Mouse (Mus musculus) megakaryocyte-erythroid progenitor cell, adult 5-6 weeks (primary cell): ENCODE data around the gene Trappc1. TPM values are rescaled to one million over a fixed set of nuclear protein-coding genes. Genes with fewer than 3 reads are reported as not detected.

Experiments
- ATAC-seq: replicated peaks from 2 replicates; pipeline ENCODE4 v1.8.0; 2016; ENCODE audit warnings: mild to moderate bottlenecking, inconsistent platforms; ENCODE audit not compliant: severe bottlenecking, poor library complexity, low FRiP score, low TSS enrichment
- total RNA-seq, 2 experiments: library from RNA; stranded (forward) in 1 of 2; stranded (reverse) in 1 of 2; fragments of 200-1000, 215-1000 nt in 1 of 2; fragments of >200 nt in 1 of 2; fragmentation: Nextera tagmentation in 1 of 2; gene quantifications; 2 replicates each; pipeline ENCODE4 v1.2.3; 2014 to 2017

Gene Trappc1
- total RNA-seq, 2 experiments from 2014 or later: 77.9 to 82.4 TPM

- ATAC-seq: no peak
Measured at GRCm38 (mm10) chr11:69367616-69368355, 44.0 kb downstream of the Trappc1 start.

GRCm38 (mm10) chr11:69368356-69369214, 44.8 kb downstream of the Trappc1 start:
- no peak for ATAC-seq

GRCm38 (mm10) chr11:69369215-69369989, 45.6 kb downstream of the Trappc1 start, which contains the start of gene Chd3:
TSS of gene Chd3 (minus strand) at chr11:69369406.
- ATAC-seq: no peak

DNA sequence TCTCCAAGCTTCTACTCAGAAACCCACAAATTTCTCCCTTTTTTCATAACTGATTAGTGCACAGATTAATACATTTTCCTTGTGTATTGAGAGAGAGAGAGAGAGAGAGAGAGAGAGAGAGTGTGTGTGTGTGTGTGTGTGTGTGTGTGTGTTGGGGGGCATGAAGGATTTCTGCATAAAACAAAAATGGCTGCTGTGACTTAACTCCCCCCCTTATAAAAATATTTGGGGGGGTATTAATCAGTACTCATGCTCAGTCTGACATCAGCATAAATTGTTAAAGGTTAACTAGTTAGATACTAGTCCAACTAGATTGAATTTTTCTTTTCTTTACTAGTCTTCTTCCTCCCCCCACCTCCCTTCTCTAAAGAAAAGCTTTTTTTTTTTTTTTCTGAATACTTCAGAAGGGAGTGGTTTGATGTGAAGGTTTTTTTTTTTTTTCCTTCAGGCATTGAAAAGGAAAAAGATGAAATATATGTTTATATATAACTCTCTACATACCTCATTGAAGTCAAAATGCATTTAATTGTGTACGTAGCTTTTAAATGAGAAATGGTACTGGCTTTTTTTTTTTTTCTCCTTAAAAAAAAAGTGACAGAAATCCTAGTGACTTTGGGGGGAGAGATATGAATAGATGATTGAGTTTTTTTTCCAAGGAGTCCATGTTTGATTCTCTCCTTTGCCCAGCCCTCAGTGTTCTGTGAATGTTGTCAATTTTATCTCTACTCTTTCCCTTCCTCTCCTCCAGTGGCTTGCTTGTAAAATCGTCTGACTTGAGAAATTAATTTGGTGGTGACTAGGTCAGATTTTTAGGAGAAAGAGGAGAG, 46.4 kb downstream of the Trappc1 start:
- no peak for ATAC-seq

- no peak for ATAC-seq
Measured at GRCm38 (mm10) chr11:69370817-69371215, 47.0 kb downstream of the Trappc1 start.

DNA sequence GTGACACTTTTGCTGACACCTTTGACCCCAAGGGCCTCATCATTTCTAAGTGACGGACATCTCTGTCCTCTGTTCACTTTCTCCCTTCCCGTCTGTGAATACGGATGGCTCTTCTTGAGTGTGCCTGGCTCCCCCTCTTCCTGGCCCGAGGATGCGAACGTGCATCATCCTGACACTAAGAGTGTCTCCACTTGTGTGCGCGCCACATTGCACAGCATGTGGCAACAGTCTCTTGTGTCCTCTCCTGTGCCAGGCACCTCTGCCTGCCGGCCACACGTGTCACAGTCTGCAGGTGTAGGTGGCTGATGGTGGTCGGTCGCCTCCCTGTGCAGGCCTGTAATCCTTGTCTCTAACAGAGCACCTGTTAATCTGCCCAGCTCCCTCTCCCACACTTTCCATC, 47.8 kb downstream of the Trappc1 start:
- peak; percentile 16; the same call in 1 of the 2 replicates for ATAC-seq

DNA sequence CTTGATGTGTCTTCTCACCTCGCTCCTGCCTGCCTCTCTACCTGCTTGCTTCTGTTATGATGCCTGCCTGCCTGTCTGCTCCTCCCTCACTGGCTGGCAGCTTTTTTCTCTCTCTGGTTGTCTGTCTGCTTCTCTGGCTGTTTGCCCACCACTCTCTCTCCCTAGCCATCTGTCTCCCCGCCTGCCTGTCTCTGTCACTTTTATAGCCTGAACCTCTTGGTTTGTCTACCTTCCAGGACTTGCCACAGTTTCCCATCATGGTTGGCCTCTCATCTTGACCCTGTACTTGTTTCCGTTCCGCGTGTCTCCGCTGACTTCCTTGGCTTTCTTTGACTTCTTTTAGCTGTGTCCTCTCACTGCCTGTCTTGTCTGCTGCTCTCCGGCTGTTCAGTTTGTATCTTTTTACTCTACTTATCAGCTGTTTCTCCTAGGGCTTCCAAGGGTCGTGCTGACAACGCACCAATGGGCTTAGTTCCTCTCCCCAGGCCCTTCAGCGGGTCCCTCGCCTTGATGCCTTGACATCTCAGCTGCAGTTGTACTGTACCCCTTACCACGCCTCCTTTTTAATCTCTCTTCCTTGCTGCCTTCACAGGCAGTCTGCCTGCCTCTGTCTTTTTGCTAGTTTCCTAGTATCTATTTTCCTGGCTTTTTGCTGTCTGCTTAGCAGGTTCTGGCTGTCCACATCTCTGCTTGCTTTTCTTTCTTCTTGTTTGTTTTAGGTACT, 48.4 kb downstream of the Trappc1 start:
- ATAC-seq: peak; percentile 59

- no peak for ATAC-seq
Measured at GRCm38 (mm10) chr11:69372780-69373170, 49.0 kb downstream of the Trappc1 start.

DNA sequence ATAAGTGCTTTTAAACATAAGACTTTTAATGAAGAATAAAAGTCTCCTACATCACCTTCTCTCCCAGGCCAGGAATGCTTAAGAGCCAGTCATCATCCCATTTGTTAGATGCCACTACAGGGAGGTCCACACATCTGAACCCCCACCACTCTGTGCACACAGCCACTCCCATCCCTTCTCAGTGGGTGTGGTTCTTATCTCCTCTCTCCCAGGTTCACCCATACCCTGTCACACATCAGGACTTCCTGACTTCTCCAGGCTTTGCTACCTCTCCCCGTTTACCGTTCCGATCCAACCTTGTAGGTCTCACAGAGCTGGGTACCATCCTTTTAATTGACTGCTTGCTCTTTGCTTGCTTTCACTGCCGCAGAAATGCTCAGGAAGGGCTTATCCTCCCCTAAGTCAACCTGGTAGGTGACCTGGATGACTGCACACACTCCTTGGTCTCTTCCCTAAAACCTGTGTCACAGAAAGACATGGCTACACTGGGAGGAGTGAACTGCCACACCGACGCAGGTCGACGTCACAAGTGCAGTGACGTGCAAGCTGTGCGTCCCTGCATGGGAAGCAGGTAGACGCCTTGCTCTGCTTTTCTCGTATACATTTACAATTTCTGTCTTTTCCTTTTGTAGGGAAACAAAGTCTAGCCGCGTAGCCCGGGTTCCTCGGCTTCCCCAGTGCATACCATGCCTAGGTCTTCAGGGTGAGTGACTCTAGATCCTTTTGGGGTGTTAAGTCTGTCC, 49.6 kb downstream of the Trappc1 start:
- peak; percentile 76 for ATAC-seq

Other genes with a start within 250 kb of the Trappc1 start
- 46.7 and 60.3 TPM in 2 replicates for gene Vamp2, start 235.5 kb upstream of the Trappc1 start, total RNA-seq (2014; fragmentation: Nextera tagmentation)
- 7.5 and 15.7 TPM in 2 replicates for gene Vamp2, start 235.5 kb upstream of the Trappc1 start, total RNA-seq (2017)
- 11.3 and 17.6 TPM in 2 replicates for gene Per1, start 228.8 kb upstream of the Trappc1 start, total RNA-seq (2014; fragmentation: Nextera tagmentation)
- gene Per1, start 228.8 kb upstream of the Trappc1 start, total RNA-seq (2017): 4.7 and 12.5 TPM in 2 replicates
- not detected in 2 replicates for gene Hes7, start 203.6 kb upstream of the Trappc1 start, total RNA-seq (2014; fragmentation: Nextera tagmentation)
- not detected in 2 replicates for gene Hes7, start 203.6 kb upstream of the Trappc1 start, total RNA-seq (2017)
- not detected in 2 replicates for gene 9130213A22Rik, start 201.4 kb upstream of the Trappc1 start, total RNA-seq (2014; fragmentation: Nextera tagmentation)
- gene 9130213A22Rik, start 201.4 kb upstream of the Trappc1 start, total RNA-seq (2017): not detected in 2 replicates
- gene Aloxe3, start 198.1 kb upstream of the Trappc1 start, total RNA-seq (2014; fragmentation: Nextera tagmentation): not detected in 2 replicates
- not detected in 2 replicates for gene Aloxe3, start 198.1 kb upstream of the Trappc1 start, total RNA-seq (2017)
- not detected in 2 replicates for gene Alox12b, start 167.0 kb upstream of the Trappc1 start, total RNA-seq (2014; fragmentation: Nextera tagmentation)
- not detected in 2 replicates for gene Alox12b, start 167.0 kb upstream of the Trappc1 start, total RNA-seq (2017)
- gene Alox8, start 126.1 kb upstream of the Trappc1 start, total RNA-seq (2014; fragmentation: Nextera tagmentation): not detected in 2 replicates
- gene Alox8, start 126.1 kb upstream of the Trappc1 start, total RNA-seq (2017): not detected in 2 replicates
- gene Gucy2e, start 86.9 kb upstream of the Trappc1 start, total RNA-seq (2014; fragmentation: Nextera tagmentation): not detected in 2 replicates
- gene Gucy2e, start 86.9 kb upstream of the Trappc1 start, total RNA-seq (2017): not detected in 2 replicates
- gene Cntrob, start 205 bp upstream of the Trappc1 start, total RNA-seq (2014; fragmentation: Nextera tagmentation): 40.0 and 56.6 TPM in 2 replicates
- 19.7 and 31.6 TPM in 2 replicates for gene Cntrob, start 205 bp upstream of the Trappc1 start, total RNA-seq (2017)
- not detected in 2 replicates for gene Kcnab3, start 2.3 kb downstream of the Trappc1 start, total RNA-seq (2014; fragmentation: Nextera tagmentation)
- gene Kcnab3, start 2.3 kb downstream of the Trappc1 start, total RNA-seq (2017): 0.38 TPM in 1 of 2 replicates, not detected in the other
- 1.9 and 2.8 TPM in 2 replicates for gene Rnf227, start 16.5 kb downstream of the Trappc1 start, total RNA-seq (2014; fragmentation: Nextera tagmentation)
- gene Rnf227, start 16.5 kb downstream of the Trappc1 start, total RNA-seq (2017): 3.3 and 5.6 TPM in 2 replicates
- gene Chd3, start 45.4 kb downstream of the Trappc1 start, total RNA-seq (2014; fragmentation: Nextera tagmentation): 45.7 and 57.3 TPM in 2 replicates
- gene Chd3, start 45.4 kb downstream of the Trappc1 start, total RNA-seq (2017): 21.0 and 49.2 TPM in 2 replicates
- gene Naa38, start 71.5 kb downstream of the Trappc1 start, total RNA-seq (2014; fragmentation: Nextera tagmentation): 161 and 169 TPM in 2 replicates
- gene Naa38, start 71.5 kb downstream of the Trappc1 start, total RNA-seq (2017): 156 and 170 TPM in 2 replicates
- 16.2 and 20.9 TPM in 2 replicates for gene Cyb5d1, start 71.7 kb downstream of the Trappc1 start, total RNA-seq (2014; fragmentation: Nextera tagmentation)
- gene Cyb5d1, start 71.7 kb downstream of the Trappc1 start, total RNA-seq (2017): 36.7 and 41.7 TPM in 2 replicates
- 0.37 TPM in 1 of 2 replicates, not detected in the other for gene Tmem88, start 74.3 kb downstream of the Trappc1 start, total RNA-seq (2014; fragmentation: Nextera tagmentation)
- not detected in 2 replicates for gene Tmem88, start 74.3 kb downstream of the Trappc1 start, total RNA-seq (2017)
- 19.3 and 22.1 TPM in 2 replicates for gene Kdm6b, start 89.7 kb downstream of the Trappc1 start, total RNA-seq (2014; fragmentation: Nextera tagmentation)
- 1.6 and 2.7 TPM in 2 replicates for gene Kdm6b, start 89.7 kb downstream of the Trappc1 start, total RNA-seq (2017)
- not detected in 2 replicates for gene Dnah2, start 225.1 kb downstream of the Trappc1 start, total RNA-seq (2014; fragmentation: Nextera tagmentation)
- gene Dnah2, start 225.1 kb downstream of the Trappc1 start, total RNA-seq (2017): not detected in 2 replicates
- gene Efnb3, start 236.2 kb downstream of the Trappc1 start, total RNA-seq (2014; fragmentation: Nextera tagmentation): 1.3 and 3.0 TPM in 2 replicates
- gene Efnb3, start 236.2 kb downstream of the Trappc1 start, total RNA-seq (2017): 0.50 and 0.52 TPM in 2 replicates